Mouse (Mus musculus) frontal cortex, postnatal 14 days (tissue): ENCODE data around the gene Fkbp10.
A peak's percentile ranks its signal among the peaks of the same experiment; 100 is the strongest.

Experiments
- DNase-seq, 2 experiments: peaks; one replicate each; pipeline ENCODE4 v3.0.0; 2022; ENCODE audit warnings: low spot score in 2 of 2

Gene Fkbp10

DNA sequence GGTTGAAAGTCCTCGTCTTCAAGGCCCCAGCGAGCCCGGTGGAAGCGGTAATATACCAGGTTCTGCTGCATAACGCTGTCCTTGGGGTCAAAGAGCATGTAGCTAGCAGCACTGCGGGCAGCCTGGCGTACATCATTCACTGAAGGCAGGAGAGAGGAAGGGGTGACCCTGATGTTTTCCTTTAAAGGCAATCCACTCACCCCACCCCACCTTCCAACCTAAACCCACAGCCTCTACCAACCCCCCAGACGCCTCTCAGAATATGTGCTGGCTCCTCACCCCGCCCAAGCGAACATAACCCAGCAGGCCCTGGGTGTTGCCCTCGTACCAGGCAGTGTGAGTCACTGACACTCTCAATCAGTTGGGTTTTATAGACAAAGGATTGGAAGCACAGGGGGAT is 3.8 kb upstream of the Fkbp10 start:
- no peak for DNase-seq

DNA sequence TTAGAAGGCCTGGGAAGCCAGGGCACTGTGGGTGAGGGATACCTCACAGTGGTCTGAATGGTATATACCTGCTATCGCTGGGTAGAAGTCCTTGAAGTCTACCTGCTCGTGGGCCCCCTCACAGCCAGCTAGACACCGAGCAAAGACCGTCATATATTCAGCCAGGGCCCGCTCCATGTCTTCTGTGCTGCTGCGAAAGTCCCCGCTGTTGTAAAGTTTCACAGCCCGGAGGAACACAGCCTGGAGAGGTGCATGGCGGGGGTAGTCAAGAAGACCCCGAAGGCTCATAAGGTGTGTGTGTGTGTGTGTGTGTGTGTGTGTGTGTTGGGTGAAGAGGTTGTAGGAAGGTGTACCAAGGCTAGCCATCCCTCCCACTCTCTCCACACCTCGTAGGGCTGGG is 2.0 kb upstream of the Fkbp10 start:
- DNase-seq: no peak

DNA sequence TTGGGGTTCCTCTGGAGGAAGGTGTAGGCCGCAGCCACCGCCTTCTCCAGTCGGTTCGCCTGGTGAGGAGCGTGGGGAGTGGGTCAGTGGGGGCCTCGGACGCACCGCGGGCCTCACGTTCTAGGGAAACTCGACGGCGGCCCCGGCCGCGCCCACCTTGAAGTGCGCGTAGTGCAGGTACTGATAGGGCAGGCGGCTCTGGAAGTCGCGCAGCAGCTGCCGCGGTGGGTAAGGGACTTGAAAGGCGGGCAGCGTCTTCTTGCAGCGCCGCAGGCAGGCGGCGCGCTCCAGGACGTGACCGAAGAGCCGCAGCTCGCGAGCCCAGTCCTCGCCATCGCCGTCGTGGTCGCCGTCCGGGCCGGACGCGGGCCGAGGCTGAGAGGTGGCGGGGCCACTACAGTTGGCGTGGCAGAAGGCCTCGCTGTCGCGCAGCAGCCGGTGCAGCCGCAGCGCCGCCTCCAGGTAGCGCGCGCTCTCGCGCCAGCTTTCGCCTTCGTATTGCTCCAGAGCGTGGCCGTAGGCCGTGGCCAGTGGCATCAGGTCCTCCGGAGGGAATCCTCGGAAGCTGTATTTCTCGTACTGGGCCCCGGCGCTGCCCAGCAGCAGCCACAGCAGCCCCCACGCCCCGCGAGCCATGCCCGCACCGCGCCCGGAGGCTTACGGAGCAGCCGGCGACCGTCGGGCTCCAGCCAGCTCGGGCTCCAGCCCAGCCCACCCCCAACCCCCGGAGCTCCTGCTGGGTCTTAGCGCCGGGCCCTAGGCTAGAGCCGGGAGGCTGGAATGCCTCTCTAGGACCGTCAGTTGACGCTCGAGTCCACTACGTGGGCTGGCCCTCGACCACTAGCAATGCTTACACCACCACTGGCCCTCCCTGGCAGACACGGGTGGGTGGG is 1.2 kb upstream of the Fkbp10 start, which contains the start of gene P3h4:
Gene P3h4, minus strand, starts transcription at position 816 of the 893 bp plus-strand sequence.
- DNase-seq: peak in 1 of 2 experiments; percentile 62

DNA sequence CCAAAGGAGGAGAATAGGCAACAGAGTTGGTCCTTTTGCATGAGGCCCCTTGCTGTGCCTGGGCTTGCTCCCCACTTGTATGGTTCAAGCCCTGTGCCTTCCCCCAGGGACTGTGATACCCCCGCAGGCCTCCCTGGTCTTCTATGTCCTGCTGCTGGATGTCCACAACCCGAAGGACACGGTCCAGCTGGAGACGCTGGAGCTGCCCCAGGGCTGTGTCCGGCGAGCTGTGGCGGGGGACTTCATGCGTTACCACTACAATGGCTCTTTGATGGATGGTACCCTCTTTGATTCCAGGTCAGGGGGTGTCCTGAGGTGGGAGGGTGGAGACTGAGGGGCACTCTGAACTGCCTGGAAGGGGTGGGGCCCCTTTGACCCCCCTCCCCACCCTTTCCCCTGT is 6.0 kb downstream of the Fkbp10 start:
- no peak for DNase-seq

DNA sequence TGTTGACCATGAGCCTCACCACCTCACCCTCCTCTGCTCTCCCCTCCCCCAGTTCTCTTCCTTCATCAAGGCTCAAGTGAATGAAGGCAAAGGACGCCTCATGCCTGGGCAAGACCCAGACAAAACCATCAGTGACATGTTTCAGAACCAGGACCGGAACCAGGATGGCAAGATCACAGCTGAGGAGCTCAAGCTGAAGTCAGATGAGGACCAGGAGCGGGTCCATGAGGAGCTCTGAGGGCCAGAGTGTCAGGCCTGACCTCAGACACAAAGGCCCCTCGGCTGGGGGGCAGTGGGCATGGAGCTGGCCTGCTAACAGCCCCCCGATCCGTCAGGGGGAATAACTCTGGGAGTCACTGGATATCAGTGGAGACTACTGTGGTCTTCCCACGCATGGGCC is 8.3 kb downstream of the Fkbp10 start:
- no peak for DNase-seq

DNA sequence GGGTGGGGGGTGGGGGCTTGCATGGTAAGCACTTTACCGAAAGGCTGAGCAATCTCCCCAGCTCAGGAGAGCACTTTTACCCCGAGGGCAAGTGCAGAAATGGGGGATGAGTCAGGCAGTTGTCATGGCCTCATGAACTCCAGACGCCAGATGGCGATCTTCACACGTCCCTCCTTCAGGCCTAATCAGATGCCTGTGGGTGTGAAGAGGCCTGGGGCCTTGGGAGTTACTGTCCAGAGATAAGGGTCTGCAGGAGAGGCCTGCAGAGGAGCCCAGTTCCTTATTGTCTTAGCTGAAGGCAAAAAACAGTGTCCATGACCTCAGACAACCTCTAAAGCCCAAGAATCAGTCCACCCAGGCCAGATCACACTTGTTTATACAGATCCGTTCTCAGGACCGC is 10.4 kb downstream of the Fkbp10 start:
- DNase-seq: peak in 1 of 2 experiments; percentile 60

DNA sequence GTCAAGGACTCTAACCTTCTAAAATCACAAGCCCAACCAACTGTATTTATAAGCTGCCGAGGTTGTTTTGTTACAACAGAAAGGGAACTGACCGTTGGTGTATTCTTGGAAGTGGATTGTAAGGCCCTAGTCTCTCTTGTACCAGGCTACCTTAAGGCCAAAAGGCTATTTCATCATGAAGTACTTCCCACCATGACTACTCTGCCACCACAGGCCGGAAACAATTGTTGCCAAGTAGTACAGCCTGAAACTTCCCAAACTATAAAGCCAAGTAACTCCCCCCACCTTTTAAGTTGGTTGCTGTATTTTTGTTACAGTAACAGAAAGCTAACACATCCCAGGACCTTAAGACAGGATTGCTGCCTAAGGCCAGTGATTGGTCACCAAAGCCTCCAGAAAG is 11.3 kb downstream of the Fkbp10 start:
- no peak for DNase-seq

DNA sequence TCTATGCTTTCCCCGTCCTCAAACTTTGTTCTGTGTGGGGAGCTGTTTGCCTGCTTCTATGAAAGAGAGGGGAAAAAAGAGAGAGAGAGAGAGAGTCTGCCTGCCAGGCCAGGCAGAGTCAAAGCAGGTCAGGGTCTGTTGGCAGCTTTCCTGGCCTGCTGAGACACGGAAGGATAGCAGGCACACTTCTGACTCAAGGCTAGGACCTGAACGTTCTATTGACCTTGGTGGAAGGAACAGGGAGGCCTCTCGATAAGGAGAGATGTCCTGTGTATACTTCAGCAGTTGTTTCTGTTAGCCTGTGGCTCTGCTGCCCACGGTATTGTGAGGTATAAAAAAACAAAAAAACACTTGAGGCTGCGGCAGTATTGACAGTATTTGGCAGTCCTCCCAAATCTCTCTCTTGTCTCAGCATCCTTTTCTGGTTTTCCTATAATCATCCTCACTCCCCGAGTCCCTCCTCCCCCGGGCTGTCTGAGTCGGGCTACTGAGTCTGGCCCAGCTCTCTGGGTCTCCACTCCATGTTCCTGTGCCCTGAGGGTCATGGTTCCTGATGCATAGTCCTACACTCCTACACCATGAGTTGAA is 13.2 kb downstream of the Fkbp10 start:
- DNase-seq: no peak

DNA sequence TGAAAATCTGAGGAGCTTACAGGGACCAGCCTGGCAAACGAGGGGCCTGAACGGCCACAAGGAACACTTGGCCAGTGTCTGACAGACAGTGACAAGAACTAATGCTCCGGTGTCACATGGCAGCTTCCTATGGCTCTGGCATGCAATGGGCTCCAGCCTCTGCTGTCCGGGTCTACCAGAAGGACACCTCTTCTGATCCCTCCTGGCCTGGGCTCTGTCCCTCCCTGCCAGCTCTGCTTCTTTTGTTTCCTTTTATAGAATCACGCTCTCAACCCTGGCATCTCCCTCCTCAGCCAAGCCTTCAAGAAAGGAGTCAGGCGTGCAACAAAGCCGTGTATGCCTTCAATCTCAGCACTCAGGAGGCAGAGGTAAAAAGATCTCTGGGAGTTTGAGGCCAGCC is 14.6 kb downstream of the Fkbp10 start:
- no peak for DNase-seq

DNA sequence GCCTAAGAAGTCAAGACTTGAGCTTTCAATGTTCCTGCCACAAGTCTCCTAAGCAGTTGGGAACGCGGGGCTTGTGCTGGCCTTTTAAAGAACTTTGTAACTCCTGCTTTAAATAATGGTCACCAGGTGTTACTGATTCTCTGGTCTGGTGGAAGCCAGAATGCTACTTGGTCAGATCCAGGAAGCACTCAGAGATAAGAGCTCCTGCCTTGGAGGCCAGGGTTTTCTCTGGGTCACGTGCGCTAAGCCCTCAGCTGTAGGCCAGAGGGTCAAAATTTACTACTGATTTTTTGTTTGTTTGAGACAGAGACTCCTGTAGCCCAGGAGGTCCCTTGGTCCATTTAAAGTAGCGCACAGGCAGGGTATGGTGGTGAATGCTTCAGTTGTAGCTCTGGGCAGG is 16.5 kb downstream of the Fkbp10 start:
- DNase-seq: no peak

DNA sequence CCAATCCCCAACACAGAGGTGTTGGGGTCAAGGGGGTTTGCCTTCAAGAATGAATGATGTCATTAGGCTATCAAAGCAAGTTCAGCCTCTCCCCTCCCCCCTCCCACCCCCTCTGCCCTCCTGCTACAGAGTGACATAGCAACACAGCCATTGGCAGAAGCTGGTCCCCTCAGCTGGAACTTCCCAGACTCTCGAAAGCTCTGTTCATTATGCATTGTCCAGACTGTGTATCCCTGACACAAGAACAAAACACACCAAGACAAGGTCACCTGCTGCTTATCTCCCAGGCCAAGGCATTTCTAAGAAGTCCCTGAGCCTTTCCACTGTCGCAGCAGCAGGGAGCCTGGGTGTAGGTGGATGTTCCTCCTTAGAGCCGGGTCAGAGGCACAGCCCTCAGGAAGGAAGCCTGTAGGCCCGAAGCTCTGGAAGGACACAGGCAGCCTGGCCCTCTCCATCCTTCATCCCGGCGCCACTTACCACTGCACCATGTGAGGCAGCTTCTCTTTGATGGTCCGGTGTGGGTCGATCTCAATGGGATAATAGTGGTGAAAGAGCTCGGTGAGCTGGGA is 20.3 kb downstream of the Fkbp10 start:
- DNase-seq: no peak

DNA sequence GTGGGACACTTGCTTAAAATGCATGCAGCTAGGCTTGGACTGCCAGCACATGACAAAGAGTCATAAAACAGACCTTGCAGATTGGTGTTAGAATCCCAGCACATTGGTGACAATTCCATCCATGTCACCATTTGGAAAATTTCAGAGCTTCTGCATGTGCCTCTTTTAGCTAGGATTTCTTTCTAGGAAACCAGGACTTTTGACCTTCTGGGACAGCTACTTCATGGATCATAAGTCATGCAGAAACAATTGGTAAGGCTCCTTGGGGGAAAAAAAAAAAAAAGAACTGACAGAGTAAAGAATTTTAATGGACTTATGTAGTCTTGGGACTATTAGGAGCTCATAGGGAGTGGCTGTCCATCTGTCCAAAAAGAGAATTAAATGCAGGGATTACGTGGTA is 22.4 kb downstream of the Fkbp10 start:
- DNase-seq: no peak

DNA sequence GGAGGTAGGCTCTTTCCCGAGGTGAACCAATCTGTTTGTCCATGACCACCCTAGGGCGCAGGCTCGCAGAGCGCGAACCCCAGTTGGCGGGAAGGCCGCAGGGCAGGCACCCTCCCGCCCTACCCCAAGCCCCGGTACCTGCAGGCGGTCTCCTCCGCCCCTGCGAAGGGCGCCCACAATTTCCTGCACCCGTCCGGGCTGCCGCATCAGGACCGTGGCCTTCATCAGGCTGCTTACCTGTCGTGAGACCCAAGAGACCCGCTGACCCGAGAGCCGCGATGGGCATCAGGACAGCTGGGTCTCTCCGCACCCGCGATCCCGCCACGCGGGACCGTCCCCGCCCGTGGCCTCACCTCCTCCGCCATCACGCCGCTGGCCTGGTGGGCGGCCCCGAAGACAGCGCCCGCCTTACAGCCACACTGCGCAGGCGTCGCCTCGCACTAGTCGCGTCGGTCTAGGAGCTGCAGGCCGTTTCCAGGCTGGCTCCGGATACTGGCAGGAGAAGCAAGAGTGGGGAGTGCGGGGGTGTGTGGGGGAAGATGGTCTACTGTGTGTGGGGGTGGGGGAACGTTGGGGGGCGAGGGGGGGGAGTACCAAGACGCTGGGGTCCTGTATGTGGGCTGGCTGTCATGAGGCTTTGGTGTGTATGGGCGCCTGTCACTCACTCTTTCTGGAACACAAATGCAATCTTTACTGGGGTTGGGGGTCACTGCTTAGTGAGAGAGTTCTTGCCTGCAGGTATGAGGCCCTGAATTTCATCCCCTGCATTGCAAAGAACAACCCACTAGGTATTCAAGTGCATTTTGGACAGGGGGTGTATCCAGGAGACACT is 25.4 kb downstream of the Fkbp10 start:
- DNase-seq: peak; percentile 68 to 71

DNA sequence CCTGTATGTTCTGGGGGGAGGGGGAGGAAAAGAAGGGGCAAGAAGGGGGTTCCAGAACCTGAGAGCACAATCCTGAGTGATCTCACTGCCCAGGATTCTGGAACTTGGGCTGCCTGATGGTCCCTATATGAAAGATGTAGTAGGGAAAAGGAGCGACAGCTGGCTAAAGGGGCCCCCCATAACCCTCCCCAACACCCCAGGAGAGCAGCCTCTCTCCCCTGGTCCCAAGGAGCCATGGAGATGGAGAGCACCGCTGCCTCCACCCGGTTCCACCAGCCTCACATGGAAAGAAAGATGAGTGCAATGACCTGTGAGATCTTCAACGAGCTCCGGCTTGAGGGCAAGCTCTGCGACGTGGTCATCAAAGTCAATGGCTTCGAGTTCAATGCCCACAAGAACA is 26.3 kb downstream of the Fkbp10 start, which contains the start of the genes Nt5c3b and Klhl10:
Gene Nt5c3b, minus strand, starts transcription at position 12 of the 400 bp plus-strand sequence.
Gene Klhl10, plus strand, starts transcription at position 121 of the 400 bp plus-strand sequence.
- no peak for DNase-seq

DNA sequence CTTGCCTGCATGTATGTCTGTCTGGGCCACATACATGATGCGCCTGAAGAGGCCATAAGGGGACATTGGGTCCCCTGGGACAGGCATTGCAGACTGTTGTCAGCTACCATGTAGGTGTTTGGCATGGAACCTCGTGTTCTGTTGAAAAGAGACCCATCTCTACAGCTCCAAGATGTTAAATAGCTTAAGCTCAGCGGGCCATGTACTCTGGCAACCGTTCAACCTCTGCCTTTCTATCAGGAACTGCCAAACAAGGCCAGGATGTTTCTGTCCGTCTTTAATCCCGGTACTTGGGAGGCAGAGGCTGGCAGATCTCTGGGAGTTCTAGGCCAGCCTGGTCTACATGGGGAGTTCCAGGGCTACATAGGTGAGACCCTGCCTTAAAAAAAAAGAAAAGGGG is 27.1 kb downstream of the Fkbp10 start:
- DNase-seq: no peak

DNA sequence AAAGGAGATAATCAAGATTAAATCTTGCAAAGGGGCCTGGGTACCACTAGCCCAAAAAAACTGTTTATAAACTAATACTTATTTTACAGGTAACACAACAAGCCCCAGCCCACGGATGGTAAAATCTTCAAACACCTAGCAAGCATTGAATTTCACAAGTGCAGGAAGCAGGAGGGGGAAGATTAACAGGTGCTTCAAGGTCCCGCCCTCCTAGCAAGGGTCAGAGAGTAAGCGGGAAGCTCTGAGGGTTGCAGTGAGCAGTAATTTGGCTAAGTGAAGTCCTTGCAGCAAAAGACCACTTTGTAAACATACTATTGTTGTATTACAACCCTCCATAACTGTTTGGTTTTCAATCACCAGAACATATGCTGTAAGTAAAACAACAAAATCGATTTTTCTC is 41.8 kb downstream of the Fkbp10 start:
- DNase-seq: no peak

DNA sequence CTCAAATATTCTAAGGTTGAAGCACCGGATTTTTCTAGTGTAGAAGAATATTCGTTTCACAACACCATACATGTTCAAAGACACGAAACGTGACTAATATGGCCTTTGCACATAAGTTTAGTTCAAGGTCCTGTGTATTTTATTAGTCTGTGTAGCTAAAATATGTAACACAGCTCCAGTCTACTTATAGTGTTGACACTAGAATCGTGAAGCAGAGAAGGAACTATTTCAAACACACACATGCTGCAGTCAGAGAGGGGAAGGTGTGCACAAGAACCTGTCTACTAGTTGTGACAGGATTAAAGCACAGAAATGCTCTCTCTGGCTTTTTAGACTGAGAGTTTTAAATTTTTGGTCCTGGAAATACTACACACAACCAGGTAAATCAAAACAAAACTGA is 42.2 kb downstream of the Fkbp10 start:
- DNase-seq: no peak

DNA sequence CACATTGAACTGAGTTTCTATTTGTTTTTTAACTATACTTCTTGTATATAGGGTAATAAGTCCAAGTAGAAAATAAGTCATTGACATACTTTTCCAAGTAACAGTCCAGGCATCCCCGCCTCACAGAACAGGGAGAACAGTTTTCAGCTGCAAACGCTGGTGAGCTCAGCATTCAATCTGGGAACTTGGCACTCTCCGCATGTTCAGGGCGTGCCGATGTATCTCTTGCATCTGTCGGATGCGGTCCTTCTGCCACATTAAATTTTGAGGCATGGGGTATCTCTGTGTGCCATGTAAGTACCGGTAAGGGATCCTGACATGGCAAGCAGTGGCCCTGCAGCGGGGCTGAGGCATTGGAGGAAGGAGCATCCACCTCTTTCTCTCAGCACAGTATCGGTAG is 47.2 kb downstream of the Fkbp10 start:
- DNase-seq: no peak

DNA sequence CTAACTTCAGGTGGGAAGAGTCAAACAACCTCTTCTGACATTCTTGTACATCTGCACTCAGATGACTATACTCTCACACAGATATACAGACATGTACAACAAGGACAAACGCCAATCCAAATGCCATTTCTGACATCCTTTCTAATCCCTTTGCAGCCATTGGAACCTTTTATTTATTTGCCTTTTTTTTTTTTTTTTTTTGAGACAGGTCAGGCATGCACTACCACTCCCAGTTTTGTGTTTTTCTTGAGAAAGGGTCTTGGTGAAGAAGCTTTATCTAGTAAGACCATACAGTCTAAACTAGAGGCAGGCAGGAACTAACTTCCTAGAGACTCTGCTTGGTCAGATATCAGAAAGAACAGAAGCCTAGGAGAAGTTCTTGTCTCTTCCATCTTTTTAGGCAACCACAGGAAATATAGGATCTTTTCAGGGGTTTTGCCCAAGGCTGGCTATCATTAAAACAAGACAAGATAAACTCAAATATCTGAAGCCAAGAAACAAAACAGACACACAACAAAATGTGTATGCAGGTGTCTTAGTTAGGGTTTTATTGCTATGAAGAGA is 49.8 kb downstream of the Fkbp10 start:
- no peak for DNase-seq

DNA sequence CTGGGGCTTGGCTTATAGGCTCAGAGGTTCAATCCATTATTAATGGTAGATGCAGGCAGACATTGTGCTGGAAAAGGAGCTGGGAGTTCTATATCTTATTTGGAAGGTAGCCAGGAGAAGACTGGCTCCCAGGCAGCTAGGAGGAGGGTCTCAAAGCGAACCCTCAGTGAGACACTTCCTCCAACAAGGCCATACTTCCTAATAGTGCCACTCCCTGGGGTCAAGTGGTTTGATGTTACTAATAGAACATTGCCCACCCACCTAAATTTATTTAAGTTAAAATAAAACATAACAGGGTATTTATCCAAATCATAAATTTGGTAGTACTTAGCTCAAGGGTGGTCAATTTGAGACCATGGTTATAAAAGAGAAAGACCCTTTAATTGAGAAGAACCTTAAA is 50.3 kb downstream of the Fkbp10 start:
- no peak for DNase-seq

DNA sequence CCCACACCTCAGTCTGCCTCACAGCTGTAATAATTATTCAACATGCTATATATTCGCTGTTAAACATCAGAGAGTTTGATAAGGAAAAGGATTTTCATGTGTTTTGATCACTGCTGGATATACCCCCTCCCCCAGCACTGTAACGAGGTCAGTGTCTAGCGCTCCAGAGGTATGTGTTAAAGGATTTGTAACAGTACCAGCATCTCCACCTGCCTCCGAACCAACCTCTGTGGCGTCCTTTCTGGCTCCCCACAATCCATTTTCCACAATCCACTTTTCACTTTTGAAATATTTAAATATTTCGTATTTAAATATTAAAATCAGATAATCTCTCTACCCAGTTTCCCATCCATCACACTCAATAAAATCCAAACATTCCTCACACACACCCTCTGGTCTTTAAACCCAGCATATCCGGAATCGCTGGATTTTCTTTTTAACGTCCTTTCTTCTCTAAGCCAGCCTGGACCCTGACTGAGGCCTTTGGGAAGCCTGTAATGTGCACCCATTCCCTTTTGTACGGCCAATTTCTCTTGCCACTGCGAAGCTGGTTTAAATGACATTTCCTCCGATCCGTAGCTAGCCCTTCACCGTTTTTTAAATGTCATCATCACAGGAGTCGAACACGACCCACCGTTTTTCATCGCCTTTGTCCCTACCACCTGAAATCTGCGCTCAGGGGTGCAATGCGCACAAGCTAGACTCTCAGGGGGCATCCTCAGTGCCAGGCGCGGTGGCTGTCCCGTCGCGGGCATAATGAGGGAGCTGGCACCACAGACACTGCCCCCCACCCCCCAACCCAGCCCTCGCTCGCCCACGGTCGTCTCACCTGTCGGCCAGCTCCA is 56.1 kb downstream of the Fkbp10 start:
- DNase-seq: peak in 1 of 2 experiments; percentile 12
